Comparison of ENCODE assay signal across 20 mouse cellular contexts in the genomic region with DNA sequence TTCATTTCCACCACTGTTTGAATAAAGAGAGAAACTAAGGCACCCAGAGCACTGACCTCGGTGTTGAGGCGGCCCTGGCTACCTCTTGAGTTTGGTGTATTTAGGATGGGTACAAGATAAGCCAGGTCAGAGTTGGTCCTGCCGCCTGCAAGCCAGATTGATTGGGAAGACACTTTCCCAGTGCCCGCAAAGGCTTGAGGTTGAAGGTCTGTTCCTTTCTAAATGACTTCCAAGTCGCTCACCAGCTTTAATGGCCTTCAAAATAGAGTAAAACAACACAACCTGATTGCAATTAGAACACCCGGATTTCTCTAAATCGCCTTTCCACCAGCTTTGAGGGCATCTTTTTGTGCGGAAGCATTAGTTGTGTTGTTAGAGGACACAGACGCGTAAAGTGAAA. TPM values are rescaled to one million over a fixed set of nuclear protein-coding genes. Genes with fewer than 3 reads are reported as not detected.
DNase-seq lines count a peak whose midpoint lies in the region; ATAC-seq lines count a peak whose summit lies in the region.
"Had no signal": no experiment of that assay in that cellular context is flagged by ENCODE, and none has a peak within 500 bp of the region (broad histone marks: within the 10 kb centered on the region; RNA-seq: fewer than 3 reads in every experiment).

No protein-coding gene starts in this region.

- WGBS in heart, embryonic 10.5 days = 23% methylated on average over 10 of the region's 10 CpGs
- 8% methylated on average over 10 of the region's 10 CpGs for WGBS in embryonic facial prominence, embryonic 12.5 days
- 15% methylated on average over 10 of the region's 10 CpGs for WGBS in limb, embryonic 11.5 days

- peak overlapping the region; percentile 65 for H3K4me3 ChIP-seq in heart, embryonic 10.5 days
- H3K4me3 ChIP-seq in embryonic facial prominence, embryonic 12.5 days = no peak overlapping the region
- no peak overlapping the region for H3K4me3 ChIP-seq in limb, embryonic 11.5 days (ENCODE audit: low read depth, low read length)
- H3K4me3 ChIP-seq: hindbrain, embryonic 15.5 days had no signal

- ATAC-seq in embryonic facial prominence, embryonic 12.5 days (ENCODE audit: insufficient number of reproducible peaks, insufficient read depth, low FRiP score, low TSS enrichment) = no peak
- no peak for ATAC-seq in limb, embryonic 11.5 days (ENCODE audit: insufficient number of reproducible peaks, low FRiP score, low TSS enrichment, low read depth)
- ATAC-seq: forebrain, embryonic 14.5 days had no signal

- no peak overlapping the region for H3K9ac ChIP-seq in embryonic facial prominence, embryonic 12.5 days
- peak overlapping the region; percentile 37; the same call in 1 of the 2 replicates for H3K9ac ChIP-seq in limb, embryonic 11.5 days (ENCODE audit: low read length)
- H3K9ac ChIP-seq: hindbrain, embryonic 15.5 days; limb, embryonic 15.5 days; neural tube, embryonic 12.5 days had no signal

- no peaks in the 10 kb centered on the region for H3K9me3 ChIP-seq in heart, embryonic 10.5 days
- no peaks in the 10 kb centered on the region for H3K9me3 ChIP-seq in embryonic facial prominence, embryonic 12.5 days
- H3K9me3 ChIP-seq in limb, embryonic 11.5 days (ENCODE audit: control insufficient read depth, low read length) = no peaks in the 10 kb centered on the region
- H3K9me3 ChIP-seq: G1E; hindbrain, embryonic 15.5 days; limb, embryonic 15.5 days; neural tube, embryonic 12.5 days had no signal

- H3K27me3 ChIP-seq in heart, embryonic 10.5 days (ENCODE audit: insufficient read depth, poor library complexity, severe bottlenecking) = peaks cover 6% of the 10 kb centered on the region
- H3K27me3 ChIP-seq in embryonic facial prominence, embryonic 12.5 days = peaks cover 62% of the 10 kb centered on the region
- peaks cover 3% of the 10 kb centered on the region for H3K27me3 ChIP-seq in limb, embryonic 11.5 days (ENCODE audit: control insufficient read depth, insufficient read depth, low read length)

- intact Hi-C loops in heart, postnatal 25 days (cut with DNase I) = loop anchor here (2.0 to 10.0 kb wide), 3 partner anchors 13 to 329 kb away; no protein-coding TSS in a partner anchor

- DNase-seq in heart, embryonic 10.5 days (ENCODE audit: low spot score) = no peak
- DNase-seq in heart, postnatal 25 days (ENCODE audit: low spot score) = no peak
- peak; percentile 50 for DNase-seq in MN1 (ENCODE audit: low spot score)
- peak; percentile 38 for DNase-seq in limb, embryonic 11.5 days (ENCODE audit: low spot score)
- no peak for DNase-seq in kidney, postnatal 4 days
- DNase-seq in kidney, adult 8-10 months = no peak
- DNase-seq: cerebellum, adult 18-20 months; gastrocnemius, postnatal 25 days; kidney, adult 9 months; layer of hippocampus, adult 9-11 months; right cerebral cortex, adult 18-20 months; thymus, adult 2 months had no signal

- H3K4me2 ChIP-seq in embryonic facial prominence, embryonic 12.5 days (replicated peaks) = 0 out of 2 replicates have a peak overlapping the region, but pooled peaks have one; percentile 3
- peak overlapping the region; percentile 40 for H3K4me2 ChIP-seq in limb, embryonic 11.5 days (ENCODE audit: low read depth, severe bottlenecking)
- H3K4me2 ChIP-seq: hindbrain, embryonic 15.5 days had no signal

- peak overlapping the region; percentile 99 for H3K27ac ChIP-seq in heart, embryonic 10.5 days
- H3K27ac ChIP-seq in embryonic facial prominence, embryonic 12.5 days = 0 out of 2 replicates have a peak overlapping the region, but pooled peaks have one; percentile 18
- peak overlapping the region; percentile 42; the same call in 1 of the 2 replicates for H3K27ac ChIP-seq in limb, embryonic 11.5 days (replicated peaks; ENCODE audit: low read depth, low read length)
- H3K27ac ChIP-seq: hindbrain, embryonic 15.5 days; neural tube, embryonic 12.5 days had no signal

- H3K4me1 ChIP-seq in heart, embryonic 10.5 days = peaks cover 32% of the 10 kb centered on the region
- no peaks in the 10 kb centered on the region for H3K4me1 ChIP-seq in embryonic facial prominence, embryonic 12.5 days
- peaks cover 5% of the 10 kb centered on the region for H3K4me1 ChIP-seq in limb, embryonic 11.5 days (ENCODE audit: control insufficient read depth, insufficient read depth, low read length)
- H3K4me1 ChIP-seq: hindbrain, embryonic 15.5 days had no signal

- no peaks in the 10 kb centered on the region for H3K36me3 ChIP-seq in heart, embryonic 10.5 days
- H3K36me3 ChIP-seq in embryonic facial prominence, embryonic 12.5 days = no peaks in the 10 kb centered on the region
- no peaks in the 10 kb centered on the region for H3K36me3 ChIP-seq in limb, embryonic 11.5 days (ENCODE audit: control insufficient read depth, insufficient read depth, low read length)
- H3K36me3 ChIP-seq: G1E; hindbrain, embryonic 15.5 days; limb, embryonic 15.5 days; neural tube, embryonic 12.5 days had no signal

RNA-seq across cellular contexts. Expression of gene Hand2, which starts 7.2 kb away (rescaled TPM):
- 10.3 and 16.7 TPM in 2 replicates for polyA plus RNA-seq in heart, embryonic 10.5 days (2016; fragmentation: Nextera tagmentation; extraction: Ambion mirVana)
- 10 to 100 TPM; 49.0 to 56.6 TPM for total RNA-seq in heart, postnatal 25 days (2021)
- polyA plus RNA-seq in embryonic facial prominence, embryonic 12.5 days (2016; fragmentation: Nextera tagmentation; extraction: Ambion mirVana) = 5.8 and 6.3 TPM in 2 replicates
- polyA plus RNA-seq in limb, embryonic 11.5 days (2014; fragmentation: Nextera tagmentation; extraction: Ambion mirVana) = 27.3 and 30.3 TPM in 2 replicates
- total RNA-seq: G1E; megakaryocyte-erythroid progenitor cell, adult 5-6 weeks had no signal
- polyA plus RNA-seq: C2C12; forebrain, embryonic 14.5 days; G1E; hindbrain, embryonic 15.5 days had no signal

Comparison
In these comparisons a context has a peak if more than half of its experiments do, and no peak if none do; other contexts are left out.
1. DNase-seq: peak in MN1 (single experiment) and limb, embryonic 11.5 days (single experiment); none in heart, embryonic 10.5 days (single experiment), heart, postnatal 25 days (single experiment), kidney, postnatal 4 days (0 of 2) and kidney, adult 8-10 months (0 of 2).
2. H3K27ac ChIP-seq: peak in every context shown above with its lines; median percentile 99 in heart, embryonic 10.5 days; 42 in limb, embryonic 11.5 days; 18 in embryonic facial prominence, embryonic 12.5 days.